Mouse (Mus musculus) neutrophil, adult 59 days (primary cell): ENCODE data around the gene Ak3. TPM values are rescaled to one million over a fixed set of nuclear protein-coding genes. Genes with fewer than 3 reads are reported as not detected.

ENCODE experiments used
- total RNA-seq, 2 experiments: library from RNA; stranded (reverse); gene quantifications; 1 replicate in 1 of 2; 2 replicates in 1 of 2; pipeline ENCODE4 v1.2.4; 2023

The Ak3 gene
- total RNA-seq, result 10 to 100 TPM; 12.6 to 13.5 TPM

GRCm38 (mm10) chr19:29047334-29048170 is at the start of gene Ak3:
Gene Ak3 (minus strand): TSS chr19:29047961.

GRCm38 (mm10) chr19:28990194-28990589 is 57.6 kb downstream of the Ak3 start, which contains the start of gene Cdc37l1:
Gene Cdc37l1 (plus strand): TSS chr19:28990352.

Other genes with a start within 250 kb of the Ak3 start
- gene Slc1a1, start 212.9 kb downstream of the Ak3 start, total RNA-seq, result not detected
- 1 to 10 TPM; 7.3 to 7.6 TPM for gene Plpp6, start 84.0 kb downstream of the Ak3 start, total RNA-seq
- under 1 TPM in 1 of 2 experiments, not detected in 1; 0.33 TPM for gene 4430402I18Rik, start 80.2 kb downstream of the Ak3 start, total RNA-seq
- gene Cdc37l1, start 57.6 kb downstream of the Ak3 start, total RNA-seq, result 10 to 100 TPM; 37.5 to 38.0 TPM
- gene Rcl1, start 53.4 kb upstream of the Ak3 start, total RNA-seq, result 1 to 10 TPM; 6.4 to 8.4 TPM
- 10 to 100 TPM; 43.0 to 47.1 TPM for gene Jak2, start 203.9 kb upstream of the Ak3 start, total RNA-seq